In the genomic region with DNA sequence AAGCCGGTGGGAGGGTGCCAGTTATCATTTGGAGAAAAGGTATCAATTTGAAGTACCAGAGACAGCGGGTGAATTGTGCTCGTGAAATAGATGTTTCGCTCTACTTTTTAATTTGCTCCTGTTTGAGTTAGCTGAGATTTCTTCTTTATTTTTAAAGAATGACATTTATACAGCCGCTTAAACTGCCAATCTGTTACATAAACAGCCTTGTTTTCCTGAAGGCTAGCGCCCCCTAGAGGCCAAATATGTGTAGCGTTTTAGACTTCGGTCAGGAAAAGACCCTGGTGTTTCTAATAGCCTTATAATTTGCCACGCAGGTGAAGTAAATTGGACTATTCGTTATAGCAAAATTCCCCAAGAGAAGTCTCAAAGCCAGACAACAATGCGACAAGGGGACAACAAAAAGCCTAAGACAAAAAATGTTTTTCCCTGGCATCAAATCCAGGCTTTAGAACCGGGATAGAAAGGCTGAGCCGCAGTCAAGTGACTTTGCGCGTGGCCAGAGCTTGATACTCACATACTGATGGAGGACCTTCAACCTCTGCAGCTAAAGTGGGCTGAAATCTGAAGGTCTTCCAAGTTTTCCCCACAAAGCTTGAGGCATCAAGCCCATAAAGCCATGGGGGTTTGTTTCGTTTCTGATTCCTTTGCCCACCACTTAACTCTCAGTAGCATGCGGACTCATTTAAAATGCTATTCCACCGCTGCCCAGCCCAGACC, we compare ENCODE assay signal across 8 mouse cellular contexts. TPM values are rescaled to one million over a fixed set of nuclear protein-coding genes. Genes with fewer than 3 reads are reported as not detected.
DNase-seq lines count a peak whose midpoint lies in the region; ATAC-seq and TF ChIP-seq lines count a peak whose summit lies in the region.

No protein-coding gene starts in this region.

- H3K9ac ChIP-seq in kidney, postnatal 0 days (ENCODE audit: low read depth, low read length) = no peak overlapping the region
- H3K9ac ChIP-seq in limb, embryonic 11.5 days (ENCODE audit: low read length) = no peak overlapping the region

- H3K4me3 ChIP-seq in embryonic facial prominence, embryonic 10.5 days = no peak overlapping the region
- no peak overlapping the region for H3K4me3 ChIP-seq in kidney, postnatal 0 days (replicated peaks; ENCODE audit: low read depth, low read length)
- no peak overlapping the region for H3K4me3 ChIP-seq in limb, embryonic 11.5 days (ENCODE audit: low read depth, low read length)

- H3K27ac ChIP-seq in embryonic facial prominence, embryonic 10.5 days (replicated peaks) = no peak overlapping the region
- no peak overlapping the region for H3K27ac ChIP-seq in kidney, postnatal 0 days
- no peak overlapping the region for H3K27ac ChIP-seq in limb, embryonic 11.5 days (replicated peaks; ENCODE audit: low read depth, low read length)

- H3K9me3 ChIP-seq in embryonic facial prominence, embryonic 10.5 days = no peaks in the 10 kb centered on the region
- no peaks in the 10 kb centered on the region for H3K9me3 ChIP-seq in kidney, postnatal 0 days (replicated peaks; ENCODE audit: low read length)
- no peaks in the 10 kb centered on the region for H3K9me3 ChIP-seq in limb, embryonic 11.5 days (ENCODE audit: control insufficient read depth, low read length)

- H3K4me2 ChIP-seq in kidney, postnatal 0 days (ENCODE audit: low read length) = no peak overlapping the region
- no peak overlapping the region for H3K4me2 ChIP-seq in limb, embryonic 11.5 days (ENCODE audit: low read depth, severe bottlenecking)

- H3K36me3 ChIP-seq in embryonic facial prominence, embryonic 10.5 days (replicated peaks) = no peaks in the 10 kb centered on the region
- H3K36me3 ChIP-seq in kidney, postnatal 0 days (ENCODE audit: insufficient read depth, low read length) = no peaks in the 10 kb centered on the region
- no peaks in the 10 kb centered on the region for H3K36me3 ChIP-seq in limb, embryonic 11.5 days (ENCODE audit: control insufficient read depth, insufficient read depth, low read length)

- WGBS in embryonic facial prominence, embryonic 10.5 days = 61% methylated on average over 18 of the region's 18 CpGs
- WGBS in kidney, postnatal 0 days = 58% methylated on average over 18 of the region's 18 CpGs
- 56% methylated on average over 18 of the region's 18 CpGs for WGBS in limb, embryonic 11.5 days

- peak; percentile 65 for DNase-seq in CD4-positive, CD25-positive, alpha-beta regulatory T cell, adult 2 months (ENCODE audit: low read depth, low spot score)
- DNase-seq in urinary bladder, postnatal 25 days (ENCODE audit: low spot score) = peak; percentile 55
- DNase-seq in urinary bladder, postnatal 10 days (ENCODE audit: low spot score) = no peak
- peak; percentile 53 for DNase-seq in embryonic facial prominence, embryonic 10.5 days (ENCODE audit: low spot score)
- DNase-seq in kidney, postnatal 0 days (ENCODE audit: low spot score) = peak; percentile 89
- DNase-seq in limb, embryonic 11.5 days (ENCODE audit: low spot score) = peak; percentile 74
- DNase-seq in right cerebral cortex, postnatal 36 days (ENCODE audit: low spot score in 2 of 2) = peak; percentile 36 to 56

- H3K27me3 ChIP-seq in embryonic facial prominence, embryonic 10.5 days (replicated peaks; ENCODE audit: low read depth, poor library complexity, severe bottlenecking) = 0 out of 2 replicates have a peak, but pooled peaks cover 7% of the 10 kb centered on the region
- H3K27me3 ChIP-seq in kidney, postnatal 0 days (ENCODE audit: insufficient read depth, low read length) = no peaks in the 10 kb centered on the region
- H3K27me3 ChIP-seq in limb, embryonic 11.5 days (ENCODE audit: control insufficient read depth, insufficient read depth, low read length) = no peaks in the 10 kb centered on the region

- H3K4me1 ChIP-seq in embryonic facial prominence, embryonic 10.5 days = no peaks in the 10 kb centered on the region
- no peaks in the 10 kb centered on the region for H3K4me1 ChIP-seq in kidney, postnatal 0 days (replicated peaks; ENCODE audit: insufficient read depth, low read length)
- no peaks in the 10 kb centered on the region for H3K4me1 ChIP-seq in limb, embryonic 11.5 days (ENCODE audit: control insufficient read depth, insufficient read depth, low read length)

- TF ChIP-seq CTCF in kidney, postnatal 0 days (IDR thresholded peaks at IDR 0.05; ENCODE audit: low read depth) = peak; percentile 94

- no peak for ATAC-seq in CD4-positive, CD25-positive, alpha-beta regulatory T cell, adult 4 months
- no peak for ATAC-seq in kidney, postnatal 0 days (replicated peaks; ENCODE audit: low FRiP score, low read depth)
- ATAC-seq in limb, embryonic 11.5 days (ENCODE audit: insufficient number of reproducible peaks, low FRiP score, low TSS enrichment, low read depth) = no peak

RNA-seq across cellular contexts. Expression of gene Glis3, which starts 46.4 kb away (rescaled TPM):
- under 1 TPM; 0.05 to 0.33 TPM for polyA plus RNA-seq in CD4-positive, CD25-positive, alpha-beta regulatory T cell, adult 4 months (2017; shearing (Covaris generic))
- polyA plus RNA-seq in embryonic facial prominence, embryonic 10.5 days (2016; fragmentation: Nextera tagmentation; extraction: Ambion mirVana) = 1.7 and 2.3 TPM in 2 replicates
- 6.0 and 7.1 TPM in 2 replicates for polyA plus RNA-seq in kidney, postnatal 0 days (2015; fragmentation: Nextera tagmentation; extraction: Ambion mirVana)
- 2.7 and 3.2 TPM in 2 replicates for polyA plus RNA-seq in limb, embryonic 11.5 days (2014; fragmentation: Nextera tagmentation; extraction: Ambion mirVana)
